ENCODE assay signal across 12 mouse cellular contexts in genomic region chr5:111805761-111806191, GRCm38 (mm10).
DNase-seq lines count a peak whose midpoint lies in the region; ATAC-seq lines count a peak whose summit lies in the region.
"Had no signal": no experiment of that assay in that cellular context is flagged by ENCODE, and none has a peak within 500 bp of the region (broad histone marks: within the 10 kb centered on the region; RNA-seq: fewer than 3 reads in every experiment).

No protein-coding gene starts in this region.

- H3K27ac ChIP-seq in kidney, embryonic 16.5 days (ENCODE audit: low read length) = no peak overlapping the region
- H3K27ac ChIP-seq in embryonic facial prominence, embryonic 11.5 days (replicated peaks; ENCODE audit: low read depth, low read length) = 0 out of 2 replicates have a peak overlapping the region, but pooled peaks have one; percentile 6
- 0 out of 2 replicates have a peak overlapping the region, but pooled peaks have one; percentile 9 for H3K27ac ChIP-seq in limb, embryonic 15.5 days
- H3K27ac ChIP-seq: embryonic facial prominence, embryonic 12.5 days; midbrain, embryonic 13.5 days had no signal

- peaks cover 25% of the 10 kb centered on the region for H3K4me1 ChIP-seq in kidney, embryonic 16.5 days (ENCODE audit: insufficient read depth, low read length)
- peaks cover 9% of the 10 kb centered on the region; the same call in 1 of the 2 replicates for H3K4me1 ChIP-seq in embryonic facial prominence, embryonic 11.5 days (ENCODE audit: control insufficient read depth, insufficient read depth, low read length)
- peaks cover 51% of the 10 kb centered on the region for H3K4me1 ChIP-seq in limb, embryonic 15.5 days
- H3K4me1 ChIP-seq: midbrain, embryonic 13.5 days had no signal

- H3K27me3 ChIP-seq in kidney, embryonic 16.5 days (ENCODE audit: insufficient read depth, low read length) = no peaks in the 10 kb centered on the region
- H3K27me3 ChIP-seq in embryonic facial prominence, embryonic 11.5 days (ENCODE audit: control insufficient read depth, insufficient read depth, low read length) = no peaks in the 10 kb centered on the region
- 0 out of 2 replicates have a peak, but pooled peaks cover 7% of the 10 kb centered on the region for H3K27me3 ChIP-seq in limb, embryonic 15.5 days
- H3K27me3 ChIP-seq: embryonic facial prominence, embryonic 12.5 days had no signal

- H3K36me3 ChIP-seq in kidney, embryonic 16.5 days (ENCODE audit: insufficient read depth, low read length) = no peaks in the 10 kb centered on the region
- H3K36me3 ChIP-seq in embryonic facial prominence, embryonic 11.5 days (replicated peaks; ENCODE audit: control insufficient read depth, insufficient read depth, low read depth, low read length) = no peaks in the 10 kb centered on the region
- H3K36me3 ChIP-seq in limb, embryonic 15.5 days = no peaks in the 10 kb centered on the region
- H3K36me3 ChIP-seq: embryonic facial prominence, embryonic 12.5 days; midbrain, embryonic 13.5 days had no signal

- H3K4me2 ChIP-seq in kidney, embryonic 16.5 days (replicated peaks; ENCODE audit: low read depth, low read length) = no peak overlapping the region; the same call in 1 of the 2 replicates
- H3K4me2 ChIP-seq in embryonic facial prominence, embryonic 11.5 days (ENCODE audit: low read depth, low read length) = no peak overlapping the region
- H3K4me2 ChIP-seq in limb, embryonic 15.5 days = no peak overlapping the region
- H3K4me2 ChIP-seq: embryonic facial prominence, embryonic 12.5 days; liver, embryonic 11.5 days; midbrain, embryonic 13.5 days had no signal

- 10% methylated on average over 17 of the region's 17 CpGs for WGBS in kidney, embryonic 16.5 days
- WGBS in embryonic facial prominence, embryonic 11.5 days = 30% methylated on average over 17 of the region's 17 CpGs
- 9% methylated on average over 17 of the region's 17 CpGs for WGBS in limb, embryonic 15.5 days

- peak; percentile 36 for ATAC-seq in kidney, embryonic 16.5 days (ENCODE audit: low FRiP score, low TSS enrichment)
- no peak for ATAC-seq in embryonic facial prominence, embryonic 11.5 days (replicated peaks; ENCODE audit: insufficient number of reproducible peaks, low FRiP score, low TSS enrichment, low read depth)
- no peak for ATAC-seq in limb, embryonic 15.5 days (ENCODE audit: insufficient number of reproducible peaks, low FRiP score, low TSS enrichment, low read depth)
- ATAC-seq: midbrain, embryonic 13.5 days had no signal

- no peak overlapping the region for H3K4me3 ChIP-seq in kidney, embryonic 16.5 days (ENCODE audit: low read length)
- H3K4me3 ChIP-seq in embryonic facial prominence, embryonic 11.5 days (ENCODE audit: low read depth, low read length) = no peak overlapping the region
- no peak overlapping the region for H3K4me3 ChIP-seq in limb, embryonic 15.5 days
- H3K4me3 ChIP-seq: embryonic facial prominence, embryonic 12.5 days; midbrain, embryonic 13.5 days had no signal

- DNase-seq in adrenal gland, postnatal 10 days = peak; percentile 20
- no peak for DNase-seq in adrenal gland, postnatal 25 days
- DNase-seq in kidney, adult 11 months = no peak
- DNase-seq in embryonic facial prominence, embryonic 11.5 days (ENCODE audit: low spot score) = no peak
- DNase-seq in frontal cortex, postnatal 14 days (ENCODE audit: low spot score in 2 of 2) = no peak
- DNase-seq in spleen, postnatal 10 days (ENCODE audit: low spot score in 2 of 2) = no peak
- DNase-seq: kidney, postnatal 36 days had no signal

- H3K9ac ChIP-seq in kidney, embryonic 16.5 days (replicated peaks; ENCODE audit: low read length) = no peak overlapping the region
- no peak overlapping the region for H3K9ac ChIP-seq in embryonic facial prominence, embryonic 11.5 days (replicated peaks; ENCODE audit: low read length)
- no peak overlapping the region for H3K9ac ChIP-seq in limb, embryonic 15.5 days
- H3K9ac ChIP-seq: embryonic facial prominence, embryonic 12.5 days; midbrain, embryonic 13.5 days had no signal

- H3K9me3 ChIP-seq in kidney, embryonic 16.5 days (ENCODE audit: low read length) = no peaks in the 10 kb centered on the region
- no peaks in the 10 kb centered on the region for H3K9me3 ChIP-seq in embryonic facial prominence, embryonic 11.5 days (replicated peaks; ENCODE audit: control insufficient read depth, low read length)
- H3K9me3 ChIP-seq in limb, embryonic 15.5 days = no peaks in the 10 kb centered on the region
- H3K9me3 ChIP-seq: embryonic facial prominence, embryonic 12.5 days; midbrain, embryonic 13.5 days had no signal
